Mouse (Mus musculus) hindbrain, embryonic 14.5 days (tissue): ENCODE measurements at regions not wholly inside any gene's neighbourhood (a gene's known extent, or its start where the extent isn't known, plus 50 kb on each side); places are given as distances from the start of the nearest gene placed in this dataset.

Source experiments
- ATAC-seq: fragments of 200-750 bp; cut with Nextera tagmentation; 2 replicates; pipeline ENCODE4 v1.8.0; 2017; ENCODE audit warnings: moderate number of reproducible peaks, mild to moderate bottlenecking, moderate TSS enrichment, moderate library complexity; ENCODE audit not compliant: low FRiP score
- DNase-seq: peaks from one replicate; pipeline ENCODE4 v3.0.0-alpha.2; 2015; ENCODE audit warnings: low spot score
- H3K27ac ChIP-seq: fragments of 300-500 bp; sonication (generic); 2 replicates; pipeline ENCODE4 v1.5.1; 2014; ENCODE audit warnings: mild to moderate bottlenecking, moderate library complexity
- H3K27me3 ChIP-seq: fragments of 300-500 bp; sonication (generic); 2 replicates; pipeline ENCODE4 v1.6.1; 2014; ENCODE audit warnings: mild to moderate bottlenecking, low read length, mixed read lengths; ENCODE audit not compliant: control insufficient read depth, insufficient read depth
- H3K36me3 ChIP-seq: fragments of 300-500 bp; sonication (generic); replicated peaks from 2 replicates; pipeline ENCODE4 v1.6.1; 2014; ENCODE audit not compliant: control insufficient read depth, insufficient read depth
- H3K4me1 ChIP-seq: fragments of 300-500 bp; sonication (generic); replicated peaks from 2 replicates; pipeline ENCODE4 v1.6.1; 2014; ENCODE audit warnings: antibody characterized with exemption, low read length, mixed read lengths; ENCODE audit not compliant: control insufficient read depth, insufficient read depth
- H3K4me2 ChIP-seq: fragments of 300-500 bp; sonication (generic); replicated peaks from 2 replicates; pipeline ENCODE4 v1.6.1; 2014; ENCODE audit warnings: mild to moderate bottlenecking, moderate library complexity
- H3K4me3 ChIP-seq: fragments of 300-500 bp; sonication (generic); replicated peaks from 2 replicates; pipeline ENCODE4 v1.5.1; 2014; ENCODE audit warnings: mild to moderate bottlenecking, low read length
- H3K9ac ChIP-seq: fragments of 300-500 bp; sonication (generic); 2 replicates; pipeline ENCODE4 v1.6.1; 2014
- H3K9me3 ChIP-seq: fragments of 300-500 bp; sonication (generic); 2 replicates; pipeline ENCODE4 v1.6.1; 2016; ENCODE audit warnings: low read length; ENCODE audit not compliant: control insufficient read depth
- WGBS: fragments of 180-500 bp; shearing (Covaris S2); extraction: QIAGEN DNeasy Blood & Tissue Kit; methylation state at CpG from one replicate; pipeline ENCODE4 v1.1.7; 2014; 5-methylcytosine and 5-hydroxymethylcytosine counted together

- H3K9me3 ChIP-seq = no peaks in the 10 kb centered on the region
- H3K36me3 ChIP-seq = no peaks in the 10 kb centered on the region
- no peak overlapping the region for H3K4me2 ChIP-seq
- H3K9ac ChIP-seq = no peak overlapping the region
- no peak overlapping the region for H3K27ac ChIP-seq
- no peak overlapping the region for H3K4me3 ChIP-seq
- no peaks in the 10 kb centered on the region for H3K4me1 ChIP-seq
- no peak for ATAC-seq
- no peak for DNase-seq
- H3K27me3 ChIP-seq = no peaks in the 10 kb centered on the region
- WGBS = 52% methylated on average over 11 of the region's 11 CpGs
These were observed 69.9 kb upstream of the Mad2l1 start for GRCm38 (mm10) chr6:66465137-66465853.

GRCm38 (mm10) chr6:66466757-66467156 is 68.4 kb upstream of the Mad2l1 start:
- Histone ChIP-seq H3K27ac (no peak overlapping the region), H3K9ac (no peak overlapping the region), H3K27me3 (no peaks in the 10 kb centered on the region), H3K4me1 (no peaks in the 10 kb centered on the region), H3K4me3 (no peak overlapping the region), H3K4me2 (no peak overlapping the region), H3K9me3 (no peaks in the 10 kb centered on the region), H3K36me3 (no peaks in the 10 kb centered on the region)
- DNase-seq (peak; percentile 83), ATAC-seq (no peak)
- WGBS = 34% methylated on average over 3 of the region's 3 CpGs

GRCm38 (mm10) chr6:66470627-66471249 is 64.5 kb upstream of the Mad2l1 start:
- Histone ChIP-seq H3K4me3 (no peak overlapping the region), H3K4me2 (no peak overlapping the region), H3K27me3 (no peaks in the 10 kb centered on the region), H3K9me3 (no peaks in the 10 kb centered on the region), H3K36me3 (no peaks in the 10 kb centered on the region), H3K27ac (no peak overlapping the region), H3K4me1 (no peaks in the 10 kb centered on the region), H3K9ac (no peak overlapping the region)
- peak; percentile 31; the same call in 1 of the 2 replicates for ATAC-seq
- 91% methylated on average over 4 of the region's 4 CpGs for WGBS
- no peak for DNase-seq

DNA sequence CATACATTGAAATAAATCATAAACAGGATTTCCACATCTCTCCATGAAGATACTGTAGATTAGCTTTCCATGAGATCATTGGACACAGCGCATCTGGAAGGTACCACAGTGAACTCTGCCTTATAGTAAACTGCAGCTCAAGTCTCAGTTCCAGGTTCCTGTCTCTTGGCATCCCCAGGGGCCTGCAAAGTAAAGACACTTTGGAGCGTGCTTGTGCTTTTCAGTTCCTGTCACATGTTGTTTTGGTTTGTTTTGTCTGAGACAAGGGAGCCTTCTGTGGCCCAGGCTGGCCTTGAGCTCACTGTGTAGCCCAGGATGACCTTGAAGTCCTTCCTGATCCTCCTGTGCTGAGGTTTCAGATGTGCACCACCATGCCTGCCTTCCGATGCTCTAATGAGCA is 63.4 kb upstream of the Mad2l1 start:
- DNase-seq = no peak
- Histone ChIP-seq H3K4me3 (no peak overlapping the region), H3K9ac (no peak overlapping the region), H3K27me3 (no peaks in the 10 kb centered on the region), H3K36me3 (no peaks in the 10 kb centered on the region), H3K4me2 (no peak overlapping the region), H3K27ac (no peak overlapping the region), H3K9me3 (no peaks in the 10 kb centered on the region), H3K4me1 (no peaks in the 10 kb centered on the region)
- ATAC-seq = no peak
- 83% methylated on average over 3 of the region's 3 CpGs for WGBS

DNA sequence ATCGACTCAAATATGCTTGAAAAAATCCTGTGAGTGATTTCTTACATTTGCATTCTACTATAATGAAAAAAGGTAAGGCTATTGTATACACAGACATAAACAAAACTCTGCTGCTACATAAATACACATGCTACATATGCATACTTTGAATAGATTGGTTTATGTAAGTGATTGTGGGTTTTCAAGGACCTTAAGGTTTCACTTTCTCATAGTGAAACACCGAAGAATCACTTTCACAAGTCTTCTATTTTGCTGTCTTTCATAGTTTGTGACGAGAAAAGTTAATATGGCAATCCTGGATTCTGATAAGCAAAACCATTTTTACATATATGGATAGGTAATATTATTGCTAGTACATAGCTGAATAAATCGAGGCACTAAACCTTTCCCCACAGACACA is 62.5 kb upstream of the Mad2l1 start:
- Histone ChIP-seq H3K4me3 (no peak overlapping the region), H3K9me3 (no peaks in the 10 kb centered on the region), H3K27ac (no peak overlapping the region), H3K4me1 (no peaks in the 10 kb centered on the region), H3K4me2 (no peak overlapping the region), H3K27me3 (no peaks in the 10 kb centered on the region), H3K36me3 (no peaks in the 10 kb centered on the region), H3K9ac (no peak overlapping the region)
- DNase-seq = no peak
- no peak for ATAC-seq
- 87% methylated on average over 4 of the region's 4 CpGs for WGBS

DNA sequence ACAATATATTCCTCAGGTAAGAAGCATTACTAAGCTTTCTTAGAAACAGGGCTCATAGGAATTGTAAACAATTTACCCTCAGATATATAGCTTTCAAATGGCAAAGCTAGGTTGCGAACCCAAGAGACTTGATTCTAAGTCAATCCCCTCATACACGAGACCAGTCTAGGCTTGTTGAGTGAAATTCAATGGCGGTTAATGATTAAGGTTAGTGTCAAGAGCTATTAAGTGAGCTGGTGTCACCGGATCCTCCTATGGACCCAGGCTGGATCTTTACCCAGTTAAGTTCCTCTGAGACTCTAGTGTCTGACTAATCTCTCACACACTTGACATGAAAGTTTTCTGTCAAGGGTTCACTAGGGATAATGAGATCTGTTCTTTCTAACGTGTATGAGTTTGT is 57.6 kb upstream of the Mad2l1 start:
- no peak overlapping the region for H3K9ac ChIP-seq
- H3K4me1 ChIP-seq = no peaks in the 10 kb centered on the region
- H3K36me3 ChIP-seq = no peaks in the 10 kb centered on the region
- H3K27ac ChIP-seq = no peak overlapping the region
- H3K9me3 ChIP-seq = no peaks in the 10 kb centered on the region
- H3K4me3 ChIP-seq = no peak overlapping the region
- DNase-seq = no peak
- H3K27me3 ChIP-seq = no peaks in the 10 kb centered on the region
- H3K4me2 ChIP-seq = no peak overlapping the region
- no peak for ATAC-seq
- WGBS = 70% methylated on average over 5 of the region's 5 CpGs

DNA sequence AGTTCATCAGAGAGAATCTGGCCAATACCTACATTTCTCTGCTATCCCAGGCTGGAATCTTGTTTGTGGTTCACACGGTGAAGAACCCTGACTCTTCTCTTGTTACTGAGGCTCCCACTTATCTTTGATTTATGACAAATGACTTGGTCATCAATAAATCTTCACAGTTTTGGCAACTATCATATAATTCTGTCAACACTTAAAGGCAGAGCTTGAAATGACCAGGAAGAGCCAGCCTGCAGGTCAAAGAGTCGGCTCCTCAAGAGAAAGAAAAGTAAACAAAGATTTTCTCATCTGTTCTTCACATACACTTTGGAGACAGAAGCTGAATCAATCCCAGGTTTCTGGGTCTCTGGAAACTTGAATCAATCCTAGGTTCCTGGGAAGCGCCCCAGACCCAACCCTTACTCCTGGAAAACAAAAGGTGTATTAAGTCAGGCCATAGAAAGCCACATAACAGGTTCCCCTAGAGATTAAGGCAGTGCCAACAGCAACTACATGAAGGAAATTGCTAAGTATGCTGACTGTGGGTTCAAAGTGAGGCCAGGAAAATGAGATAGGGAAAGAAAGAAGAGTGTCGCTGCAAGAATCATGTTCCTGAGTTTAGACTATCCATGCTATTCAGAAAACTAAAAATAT is 56.7 kb upstream of the Mad2l1 start:
- Histone ChIP-seq H3K4me3 (no peak overlapping the region), H3K4me2 (no peak overlapping the region), H3K27me3 (no peaks in the 10 kb centered on the region), H3K4me1 (no peaks in the 10 kb centered on the region), H3K27ac (no peak overlapping the region), H3K36me3 (no peaks in the 10 kb centered on the region), H3K9me3 (no peaks in the 10 kb centered on the region), H3K9ac (no peak overlapping the region)
- ATAC-seq (no peak), DNase-seq (no peak)
- WGBS = 84% methylated on average over 4 of the region's 4 CpGs

DNA sequence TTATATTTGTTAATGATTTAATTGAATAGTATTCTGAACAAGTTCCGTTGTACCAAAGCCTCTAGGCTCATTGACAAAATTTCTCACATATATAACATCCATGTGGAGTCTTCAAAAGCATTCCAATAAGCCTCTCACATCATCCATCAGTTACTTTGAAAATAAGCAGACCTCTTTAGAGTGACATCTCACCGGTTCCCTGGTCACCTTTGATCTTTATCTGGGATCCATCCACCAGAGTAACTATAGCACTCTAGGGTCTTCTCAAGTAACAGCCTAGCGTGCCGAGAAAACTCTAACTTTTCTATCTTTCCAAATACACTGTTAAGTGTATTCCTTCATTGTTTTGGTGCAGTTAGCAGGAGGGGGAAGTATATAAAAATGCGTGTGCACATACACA is 55.6 kb upstream of the Mad2l1 start:
- WGBS = 84% methylated on average over 5 of the region's 5 CpGs
- Histone ChIP-seq H3K4me2 (no peak overlapping the region), H3K27ac (no peak overlapping the region), H3K36me3 (no peaks in the 10 kb centered on the region), H3K9ac (no peak overlapping the region), H3K9me3 (no peaks in the 10 kb centered on the region), H3K4me3 (no peak overlapping the region), H3K4me1 (no peaks in the 10 kb centered on the region), H3K27me3 (no peaks in the 10 kb centered on the region)
- DNase-seq = no peak
- ATAC-seq = no peak

GRCm38 (mm10) chr6:66480207-66480606 is 55.0 kb upstream of the Mad2l1 start:
- ATAC-seq (no peak), DNase-seq (no peak)
- Histone ChIP-seq H3K4me3 (no peak overlapping the region), H3K36me3 (no peaks in the 10 kb centered on the region), H3K27ac (no peak overlapping the region), H3K9me3 (no peaks in the 10 kb centered on the region), H3K27me3 (no peaks in the 10 kb centered on the region), H3K4me1 (no peaks in the 10 kb centered on the region), H3K9ac (no peak overlapping the region), H3K4me2 (no peak overlapping the region)
- WGBS = 67% methylated on average over 2 of the region's 2 CpGs
